Mouse (Mus musculus): Measurements from ENCODE around the gene Scimp. TPM values are rescaled to one million over a fixed set of nuclear protein-coding genes. Genes with fewer than 3 reads are reported as not detected.

Scimp gene
- not detected for total RNA-seq (2021)

- intact Hi-C loops (cut with DNase I), result no loop called here
- DNase-seq (ENCODE audit: low spot score in 2 of 2), result no peak
Measured at GRCm38 (mm10) chr11:70812365-70812764, at the start of gene Scimp. Gene Scimp (minus strand): TSS chr11:70812586.

GRCm38 (mm10) chr11:70860371-70860770 is 48.0 kb upstream of the Scimp start:
- intact Hi-C loops (cut with DNase I), result no loop called here
- DNase-seq (ENCODE audit: low spot score in 2 of 2), result no peak

- intact Hi-C loops (cut with DNase I), result no loop called here
Measured at GRCm38 (mm10) chr11:70846029-70846428, 33.6 kb upstream of the Scimp start.

GRCm38 (mm10) chr11:70845457-70845978 is 33.1 kb upstream of the Scimp start:
- DNase-seq (ENCODE audit: low spot score in 2 of 2), result no peak
- intact Hi-C loops (cut with DNase I), result no loop called here

More at GRCm38 (mm10) chr11:70846029-70846428, 33.6 kb upstream of the Scimp start:
- DNase-seq (ENCODE audit: low spot score in 2 of 2), result no peak

- DNase-seq (ENCODE audit: low spot score in 2 of 2), result peak; percentile 91 to 94
- intact Hi-C loops (cut with DNase I), result no loop called here
Measured at GRCm38 (mm10) chr11:70844559-70845456, 32.4 kb upstream of the Scimp start, which contains the start of gene Rabep1. Gene Rabep1 (plus strand): TSS chr11:70844778.

GRCm38 (mm10) chr11:70843701-70844551 is 31.5 kb upstream of the Scimp start:
- intact Hi-C loops (cut with DNase I), result no loop called here
- peak in 1 of 2 experiments; percentile 21 for DNase-seq (ENCODE audit: low spot score in 2 of 2)

- intact Hi-C loops (cut with DNase I), result no loop called here
- DNase-seq (ENCODE audit: low spot score in 2 of 2), result no peak
Measured at GRCm38 (mm10) chr11:70842983-70843382, 30.6 kb upstream of the Scimp start.

GRCm38 (mm10) chr11:70838610-70839009 is 26.2 kb upstream of the Scimp start:
- intact Hi-C loops (cut with DNase I), result no loop called here
- no peak for DNase-seq (ENCODE audit: low spot score in 2 of 2)

- DNase-seq (ENCODE audit: low spot score in 2 of 2), result no peak
- intact Hi-C loops (cut with DNase I), result no loop called here
Measured at GRCm38 (mm10) chr11:70837031-70837430, 24.6 kb upstream of the Scimp start.

- DNase-seq (ENCODE audit: low spot score in 2 of 2), result peak; percentile 42 to 69
Measured at GRCm38 (mm10) chr11:70835381-70835831, 23.0 kb upstream of the Scimp start.

GRCm38 (mm10) chr11:70833831-70834230 is 21.4 kb upstream of the Scimp start:
- intact Hi-C loops (cut with DNase I), result no loop called here
- no peak for DNase-seq (ENCODE audit: low spot score in 2 of 2)

More at GRCm38 (mm10) chr11:70835381-70835831, 23.0 kb upstream of the Scimp start:
- intact Hi-C loops (cut with DNase I), result no loop called here

- DNase-seq (ENCODE audit: low spot score in 2 of 2), result no peak
- intact Hi-C loops (cut with DNase I), result no loop called here
Measured at GRCm38 (mm10) chr11:70833408-70833807, 21.0 kb upstream of the Scimp start.

- intact Hi-C loops (cut with DNase I), result no loop called here
- DNase-seq (ENCODE audit: low spot score in 2 of 2), result peak in 1 of 2 experiments; percentile 5
Measured at GRCm38 (mm10) chr11:70831201-70831600, 18.8 kb upstream of the Scimp start.

GRCm38 (mm10) chr11:70828975-70829615 is 16.7 kb upstream of the Scimp start:
- intact Hi-C loops (cut with DNase I), result no loop called here

GRCm38 (mm10) chr11:70826207-70826606 is 13.8 kb upstream of the Scimp start:
- intact Hi-C loops (cut with DNase I), result no loop called here
- DNase-seq (ENCODE audit: low spot score in 2 of 2), result no peak

More at GRCm38 (mm10) chr11:70828975-70829615, 16.7 kb upstream of the Scimp start:
- DNase-seq (ENCODE audit: low spot score in 2 of 2), result no peak

GRCm38 (mm10) chr11:70821728-70822591 is 9.6 kb upstream of the Scimp start:
- intact Hi-C loops (cut with DNase I), result no loop called here
- no peak for DNase-seq (ENCODE audit: low spot score in 2 of 2)

GRCm38 (mm10) chr11:70820120-70820519 is 7.7 kb upstream of the Scimp start:
- no peak for DNase-seq (ENCODE audit: low spot score in 2 of 2)
- intact Hi-C loops (cut with DNase I), result no loop called here

- no peak for DNase-seq (ENCODE audit: low spot score in 2 of 2)
- intact Hi-C loops (cut with DNase I), result no loop called here
Measured at GRCm38 (mm10) chr11:70816770-70817169, 4.4 kb upstream of the Scimp start.
